Mouse (Mus musculus) bone marrow macrophage, adult 2 months (primary cell): ENCODE data around the gene Cct2. TPM values are rescaled to one million over a fixed set of nuclear protein-coding genes. Genes with fewer than 3 reads are reported as not detected.
"Not testable (repeated sequence)": the region's sequence is repeated elsewhere in the genome, so short reads cannot be mapped to it uniquely, and the experiment has no call there.

Source experiments
- H3K27ac ChIP-seq: 2 replicates; pipeline ENCODE4 v1.5.1; 2012; ENCODE audit warnings: low read depth, low read length; ENCODE audit not compliant: insufficient read depth
- H3K4me1 ChIP-seq: 2 replicates; pipeline ENCODE4 v1.6.1; 2012; ENCODE audit warnings: low read length; ENCODE audit not compliant: control insufficient read depth, insufficient read depth
- H3K4me3 ChIP-seq: 2 replicates; pipeline ENCODE4 v1.5.1; 2012; ENCODE audit warnings: mild to moderate bottlenecking, low read length, moderate library complexity; ENCODE audit not compliant: insufficient read depth
- CTCF ChIP-seq: IDR thresholded peaks from 2 replicates; pipeline ENCODE4 v1.5.1; 2012; ENCODE audit warnings: low read depth, mild to moderate bottlenecking, low read length, moderate library complexity
- POLR2A ChIP-seq: IDR thresholded peaks from 2 replicates; pipeline ENCODE4 v1.6.1; 2012; ENCODE audit warnings: mild to moderate bottlenecking, low read depth, low read length, borderline replicate concordance
- polyA plus RNA-seq: library from polyadenylated mRNA; stranded (reverse); fragments of >200 nt; gene quantifications from 2 replicates; pipeline ENCODE4 v1.2.4, GENCODE M21; 2012; ENCODE audit not compliant: missing spikeins, insufficient read depth, insufficient read length

The Cct2 gene
- polyA plus RNA-seq, 1 experiment, result 154 TPM

GRCm38 (mm10) chr10:117062894-117063253, 740 bp downstream of the Cct2 start:
- Histone ChIP-seq H3K4me1 (no peaks in the 10 kb centered on the region), H3K27ac (peak overlapping the region; percentile 25; the same call in 1 of the 2 replicates)
- TF ChIP-seq POLR2A, result no peak
- TF ChIP-seq CTCF, result no peak

GRCm38 (mm10) chr10:117055668-117056067, 7.9 kb downstream of the Cct2 start:
- Histone ChIP-seq H3K27ac (no peak overlapping the region), H3K4me3 (no peak overlapping the region), H3K4me1 (no peaks in the 10 kb centered on the region)
- TF ChIP-seq POLR2A (no peak), CTCF (no peak)

More at GRCm38 (mm10) chr10:117062894-117063253, 740 bp downstream of the Cct2 start:
- peak overlapping the region; percentile 97 for H3K4me3 ChIP-seq

GRCm38 (mm10) chr10:117049961-117050597, 13.5 kb downstream of the Cct2 start:
- TF ChIP-seq CTCF, result no peak
- no peak for TF ChIP-seq POLR2A
- Histone ChIP-seq H3K4me1 (peaks cover 2% of the 10 kb centered on the region), H3K4me3 (no peak overlapping the region), H3K27ac (no peak overlapping the region)

GRCm38 (mm10) chr10:117049253-117049652, 14.4 kb downstream of the Cct2 start:
- H3K4me1 ChIP-seq, result peaks cover 2% of the 10 kb centered on the region
- no peak for TF ChIP-seq POLR2A
- no peak for TF ChIP-seq CTCF
- H3K27ac ChIP-seq, result no peak overlapping the region
- no peak overlapping the region for H3K4me3 ChIP-seq

- TF ChIP-seq POLR2A (no peak), CTCF (no peak)
- Histone ChIP-seq H3K4me3 (no peak within 1 kb of the TSS), H3K27ac (no peak within 1 kb of the TSS), H3K4me1 (peaks cover 2% of the 10 kb centered on the region)
Measured at GRCm38 (mm10) chr10:117045175-117046056, 18.2 kb downstream of the Cct2 start, which contains the start of gene Lrrc10. TSS of gene Lrrc10 (plus strand) at chr10:117045341.

GRCm38 (mm10) chr10:117043497-117044166, 20.0 kb downstream of the Cct2 start:
- H3K27ac ChIP-seq, H3K4me1 ChIP-seq, H3K4me3 ChIP-seq: not testable (repeated sequence)

GRCm38 (mm10) chr10:117042295-117042694, 21.3 kb downstream of the Cct2 start:
- Histone ChIP-seq H3K4me3 (no peak overlapping the region), H3K27ac (no peak overlapping the region), H3K4me1 (peaks cover 2% of the 10 kb centered on the region)
- TF ChIP-seq CTCF (no peak), POLR2A (no peak)

- no peak for TF ChIP-seq POLR2A
- TF ChIP-seq CTCF, result no peak
- no peaks in the 10 kb centered on the region for H3K4me1 ChIP-seq
- no peak overlapping the region for H3K4me3 ChIP-seq
- no peak overlapping the region for H3K27ac ChIP-seq
Measured at GRCm38 (mm10) chr10:117040355-117040754, 23.3 kb downstream of the Cct2 start.

GRCm38 (mm10) chr10:117033785-117034184, 29.8 kb downstream of the Cct2 start:
- H3K4me1 ChIP-seq, result no peaks in the 10 kb centered on the region

More at GRCm38 (mm10) chr10:117033785-117034184, 29.8 kb downstream of the Cct2 start:
- no peak overlapping the region for H3K4me3 ChIP-seq
- TF ChIP-seq POLR2A (no peak), CTCF (peak; percentile 97)
- no peak overlapping the region for H3K27ac ChIP-seq
